Mouse (Mus musculus): ENCODE measurements around the gene Neurod1. TPM values are rescaled to one million over a fixed set of nuclear protein-coding genes. Genes with fewer than 3 reads are reported as not detected.

The Neurod1 gene
- polyA plus RNA-seq (2015; fragmentation: Nextera tagmentation; extraction: Ambion mirVana), result 38.5 and 38.8 TPM in 2 replicates

DNA sequence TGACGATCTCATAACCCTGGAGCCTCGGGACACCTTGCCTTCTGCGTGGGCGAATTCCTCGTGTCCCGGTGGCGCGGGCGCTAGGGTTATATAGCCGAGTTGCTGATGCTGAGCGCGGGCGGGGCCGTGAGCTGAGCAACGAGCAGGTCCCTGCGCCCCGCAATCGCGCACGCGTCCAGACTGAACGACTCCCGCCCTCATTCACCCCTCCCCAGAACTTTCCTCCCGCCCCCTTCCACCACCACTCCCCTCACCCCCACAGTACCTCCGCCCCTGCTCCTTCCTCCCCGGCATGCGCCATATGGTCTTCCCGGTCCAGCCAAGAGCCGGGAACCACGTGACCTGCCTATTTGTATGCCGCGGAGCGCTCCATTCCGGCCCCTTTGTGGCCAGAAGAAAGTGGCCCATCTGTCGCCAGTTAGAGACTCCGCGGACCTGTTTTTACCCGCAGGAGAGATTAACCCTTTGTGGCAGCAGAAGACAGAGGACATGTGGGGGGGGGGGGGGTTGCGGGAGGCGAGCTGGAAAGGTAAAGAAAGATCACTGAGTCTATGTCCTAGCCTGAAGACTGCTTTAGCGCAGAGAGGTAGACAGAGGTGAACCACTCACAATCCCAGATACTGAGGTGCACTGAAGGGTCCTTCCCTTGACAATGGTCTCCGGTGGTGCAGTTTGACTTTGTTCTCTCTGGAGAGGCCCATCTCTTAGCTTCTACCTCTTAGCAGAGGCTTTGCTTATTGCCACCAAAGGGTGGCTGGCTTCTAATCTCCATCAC, at the start of gene Neurod1, which contains the start of gene Cerkl:
Gene Neurod1 (minus strand): TSS at position 177 of the 775 bp plus-strand sequence.
Gene Cerkl (minus strand): TSS at position 211 of the 775 bp plus-strand sequence.
- no peaks in the 10 kb centered on the region for H3K9me3 ChIP-seq
- H3K4me1 ChIP-seq (replicated peaks), result peaks cover 57% of the 10 kb centered on the region
- ATAC-seq, result peak; percentile 91
- no peaks in the 10 kb centered on the region for H3K36me3 ChIP-seq
- peak within 1 kb of the TSS; percentile 87 for H3K27ac ChIP-seq
- peaks cover 53% of the 10 kb centered on the region for H3K27me3 ChIP-seq
- H3K4me2 ChIP-seq (replicated peaks), result peak within 1 kb of the TSS; percentile 72
- peak within 1 kb of the TSS; percentile 76 for H3K9ac ChIP-seq (replicated peaks)
- WGBS, result under 1% methylated on average over 42 of the region's 42 CpGs
- H3K4me3 ChIP-seq (replicated peaks), result peak within 1 kb of the TSS; percentile 54

DNA sequence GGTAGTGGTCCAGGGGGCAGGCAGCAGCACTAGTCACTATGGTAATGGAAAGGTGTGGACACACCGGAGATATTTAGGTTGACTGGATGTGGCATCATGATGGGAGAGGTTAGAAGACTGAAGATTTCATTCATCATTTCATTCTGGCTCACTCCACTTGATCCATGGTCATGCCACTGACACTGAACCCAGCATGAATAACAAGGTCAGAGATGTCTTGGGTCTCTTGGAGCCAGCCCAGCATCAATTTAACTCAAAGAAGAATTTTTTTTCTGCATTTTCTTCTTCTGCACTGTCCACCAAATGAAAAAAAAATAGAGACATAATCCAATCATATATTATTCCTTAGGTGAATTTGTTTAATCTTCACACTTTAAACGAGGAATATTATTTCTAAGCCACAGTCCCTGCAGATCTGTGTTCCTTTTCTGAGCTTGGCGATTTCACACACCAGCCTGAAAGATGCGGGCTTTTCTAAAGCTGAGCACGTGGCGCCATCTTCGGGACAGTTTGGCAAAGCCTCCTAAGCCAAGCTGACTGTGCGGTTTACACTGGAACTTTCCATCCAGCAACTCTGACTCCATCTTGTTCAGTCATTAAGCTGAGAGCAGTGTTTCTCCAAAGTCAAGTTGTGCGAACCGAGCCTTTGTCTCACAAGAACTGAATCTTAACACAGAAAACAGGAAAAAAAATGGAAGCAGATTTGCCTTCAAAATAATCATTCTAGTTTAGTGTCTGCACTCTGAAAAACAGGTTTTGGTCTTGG, 42.6 kb upstream of the Neurod1 start:
- H3K9ac ChIP-seq (replicated peaks), result no peak overlapping the region
- no peaks in the 10 kb centered on the region for H3K36me3 ChIP-seq
- ATAC-seq, result peak; percentile 91
- no peaks in the 10 kb centered on the region for H3K4me1 ChIP-seq (replicated peaks)
- no peak overlapping the region for H3K27ac ChIP-seq
- H3K27me3 ChIP-seq, result peaks cover 14% of the 10 kb centered on the region; the same call in 1 of the 2 replicates
- H3K9me3 ChIP-seq, result no peaks in the 10 kb centered on the region
- no peak overlapping the region for H3K4me2 ChIP-seq (replicated peaks)
- no peak overlapping the region for H3K4me3 ChIP-seq (replicated peaks)
- 22% methylated on average over 10 of the region's 10 CpGs for WGBS

DNA sequence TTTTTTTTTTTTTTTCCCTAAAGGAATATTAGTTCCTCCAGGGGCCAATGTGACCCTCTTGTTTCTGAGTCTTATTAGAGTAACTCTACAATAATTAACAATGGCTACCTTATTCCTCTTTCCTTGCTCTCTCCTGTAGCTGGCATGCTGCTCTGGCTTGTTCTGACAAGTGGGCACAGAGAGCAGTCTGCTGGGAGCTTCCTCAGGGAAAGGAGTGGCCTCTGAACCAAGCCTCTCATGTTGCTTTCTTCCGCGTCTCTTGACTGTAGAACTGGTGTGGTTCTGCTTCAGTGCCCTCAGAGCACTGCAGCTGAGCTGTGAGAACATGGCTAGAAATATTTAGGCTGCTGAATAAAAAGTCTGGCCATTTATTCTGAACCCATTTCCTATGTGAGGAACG, 28.6 kb upstream of the Neurod1 start:
- H3K36me3 ChIP-seq, result no peaks in the 10 kb centered on the region
- H3K9ac ChIP-seq (replicated peaks), result no peak overlapping the region
- no peak overlapping the region for H3K4me2 ChIP-seq (replicated peaks)
- no peak overlapping the region for H3K4me3 ChIP-seq (replicated peaks)
- WGBS, result 58% methylated on average over 3 of the region's 3 CpGs
- no peak for ATAC-seq
- H3K27me3 ChIP-seq, result no peaks in the 10 kb centered on the region
- H3K9me3 ChIP-seq, result no peaks in the 10 kb centered on the region
- no peaks in the 10 kb centered on the region for H3K4me1 ChIP-seq (replicated peaks)
- no peak overlapping the region for H3K27ac ChIP-seq

DNA sequence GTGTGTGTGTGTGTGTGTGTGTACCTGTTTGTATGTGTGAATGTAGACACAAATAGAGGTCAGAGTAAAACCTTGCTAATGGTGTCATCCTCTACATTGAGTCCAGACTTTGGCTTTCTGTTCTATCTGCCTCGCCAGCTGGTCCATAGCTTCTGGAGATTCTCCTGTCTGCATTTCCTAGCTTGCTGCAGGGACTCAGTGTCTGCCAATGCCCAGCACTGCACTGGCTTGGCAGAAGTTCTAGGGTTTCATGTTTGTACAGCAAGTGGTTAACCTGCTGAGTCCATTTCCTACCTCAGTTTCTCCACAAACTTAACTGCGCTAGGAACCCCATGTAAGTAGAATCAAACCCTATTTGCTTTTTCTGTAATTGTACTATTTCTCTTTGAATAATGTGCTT, 26.0 kb upstream of the Neurod1 start:
- Histone ChIP-seq H3K4me3 (replicated peaks) (no peak overlapping the region), H3K27ac (no peak overlapping the region), H3K9me3 (no peaks in the 10 kb centered on the region), H3K4me1 (replicated peaks) (no peaks in the 10 kb centered on the region), H3K9ac (replicated peaks) (no peak overlapping the region), H3K4me2 (replicated peaks) (no peak overlapping the region), H3K27me3 (no peaks in the 10 kb centered on the region), H3K36me3 (no peaks in the 10 kb centered on the region)
- ATAC-seq, result no peak
- 99% methylated on average over 2 of the region's 2 CpGs for WGBS

DNA sequence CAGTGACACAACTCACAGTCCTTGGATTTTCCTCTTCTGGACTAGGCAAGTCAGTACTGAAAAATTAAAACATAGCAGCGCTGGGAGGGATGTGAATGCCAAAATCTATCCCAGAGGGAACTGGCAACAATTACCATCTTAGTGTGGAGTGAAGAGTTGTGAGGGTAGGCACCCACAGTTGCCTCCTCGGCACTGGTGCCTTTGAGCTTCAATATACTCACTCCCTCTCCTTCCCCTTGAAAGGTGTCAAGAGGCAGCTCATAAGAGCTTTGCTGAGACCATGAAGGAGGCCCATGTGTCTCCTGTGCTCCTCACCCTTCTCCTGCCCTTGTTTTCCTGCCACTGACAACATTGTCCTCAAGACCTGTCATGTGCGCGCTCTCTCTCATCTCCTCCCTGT, 5.9 kb upstream of the Neurod1 start:
- H3K4me2 ChIP-seq (replicated peaks), result no peak overlapping the region
- H3K9me3 ChIP-seq, result no peaks in the 10 kb centered on the region
- H3K4me3 ChIP-seq (replicated peaks), result no peak overlapping the region
- H3K27ac ChIP-seq, result no peak overlapping the region
- 86% methylated on average over 4 of the region's 4 CpGs for WGBS
- H3K36me3 ChIP-seq, result no peaks in the 10 kb centered on the region
- no peak overlapping the region for H3K9ac ChIP-seq (replicated peaks)
- peaks cover 27% of the 10 kb centered on the region for H3K4me1 ChIP-seq (replicated peaks)
- peaks cover 36% of the 10 kb centered on the region for H3K27me3 ChIP-seq
- ATAC-seq, result no peak

DNA sequence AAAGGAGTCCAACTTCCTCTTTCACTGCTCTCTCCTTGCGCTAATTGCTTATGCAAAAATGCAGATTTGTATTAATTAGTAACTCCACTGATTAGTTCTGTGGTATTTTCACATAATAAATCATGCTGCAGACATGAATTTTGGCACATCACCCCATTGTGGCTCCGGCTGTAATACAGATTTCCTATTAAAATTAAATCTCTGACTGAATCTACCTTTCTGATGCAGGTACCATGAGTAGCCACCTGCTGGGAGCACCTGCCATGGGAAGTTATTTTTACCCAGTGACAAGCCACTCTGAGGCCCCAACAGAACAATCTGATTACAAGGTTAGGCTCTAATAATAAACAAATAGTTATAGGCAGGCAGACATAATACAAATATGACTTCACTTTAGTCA, 5.3 kb upstream of the Neurod1 start:
- 75% methylated on average over 2 of the region's 2 CpGs for WGBS
- H3K27me3 ChIP-seq, result peaks cover 40% of the 10 kb centered on the region
- ATAC-seq, result no peak

DNA sequence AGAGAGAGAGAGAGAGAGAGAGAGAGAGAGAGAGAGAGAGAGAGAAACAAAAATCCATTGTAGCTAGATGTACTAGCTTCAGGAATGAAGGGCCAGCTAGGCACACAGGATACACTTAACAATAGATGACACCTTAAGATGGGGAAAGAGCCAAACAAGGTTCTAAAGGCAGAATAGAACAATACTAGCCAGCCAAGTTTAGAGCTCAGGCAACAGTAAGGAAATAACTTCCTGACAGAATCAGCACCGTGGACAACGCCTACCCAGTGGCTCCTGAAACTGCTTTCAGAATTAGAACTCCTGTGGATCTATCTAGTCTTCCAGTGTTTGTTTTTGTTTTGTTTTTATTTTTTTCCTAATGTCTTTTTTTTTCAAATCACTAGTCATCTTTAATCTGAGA, 4.0 kb upstream of the Neurod1 start:
- 0 out of 2 replicates have a peak overlapping the region, but pooled peaks have one; percentile 75 for H3K27ac ChIP-seq
- no peak overlapping the region for H3K9ac ChIP-seq (replicated peaks)
- H3K9me3 ChIP-seq, result no peaks in the 10 kb centered on the region
- peaks cover 47% of the 10 kb centered on the region for H3K27me3 ChIP-seq
- 11% methylated on average over 2 of the region's 2 CpGs for WGBS
- peaks cover 39% of the 10 kb centered on the region for H3K4me1 ChIP-seq (replicated peaks)
- H3K4me3 ChIP-seq (replicated peaks), result no peak overlapping the region
- no peak for ATAC-seq
- H3K36me3 ChIP-seq, result no peaks in the 10 kb centered on the region
- no peak overlapping the region for H3K4me2 ChIP-seq (replicated peaks)

More for the DNA sequence above, 5.3 kb upstream of the Neurod1 start:
- H3K9me3 ChIP-seq, result no peaks in the 10 kb centered on the region
- H3K36me3 ChIP-seq, result no peaks in the 10 kb centered on the region
- no peak overlapping the region for H3K9ac ChIP-seq (replicated peaks)
- no peak overlapping the region for H3K4me3 ChIP-seq (replicated peaks)
- H3K27ac ChIP-seq, result no peak overlapping the region
- H3K4me1 ChIP-seq (replicated peaks), result peaks cover 31% of the 10 kb centered on the region
- no peak overlapping the region for H3K4me2 ChIP-seq (replicated peaks)

DNA sequence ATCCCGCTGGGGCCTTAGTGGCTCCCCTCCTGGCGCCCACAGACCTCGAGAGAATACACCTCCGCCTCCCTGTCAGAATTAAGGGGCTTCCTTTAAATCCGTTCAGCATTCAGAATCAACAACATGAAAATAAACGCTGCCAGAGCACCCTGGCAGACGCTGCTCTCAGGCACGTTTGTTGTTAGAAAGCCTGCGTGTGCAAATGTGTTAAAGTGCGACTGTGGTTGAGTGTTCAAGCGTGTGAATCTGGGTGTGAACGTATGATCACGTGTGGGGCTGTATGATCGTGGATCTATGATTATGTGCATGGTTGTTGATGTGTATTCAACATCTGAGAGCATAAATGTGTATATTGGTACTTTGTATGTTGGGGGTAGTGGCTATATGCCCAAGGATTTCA, 3.6 kb upstream of the Neurod1 start:
- Histone ChIP-seq H3K4me2 (replicated peaks) (peak overlapping the region; percentile 44), H3K9ac (replicated peaks) (no peak overlapping the region; the same call in 1 of the 2 replicates), H3K9me3 (no peaks in the 10 kb centered on the region), H3K36me3 (no peaks in the 10 kb centered on the region), H3K4me1 (replicated peaks) (peaks cover 44% of the 10 kb centered on the region), H3K4me3 (replicated peaks) (peak overlapping the region; percentile 10), H3K27ac (peak overlapping the region; percentile 75), H3K27me3 (peaks cover 52% of the 10 kb centered on the region)
- WGBS, result 2% methylated on average over 14 of the region's 14 CpGs
- no peak for ATAC-seq

DNA sequence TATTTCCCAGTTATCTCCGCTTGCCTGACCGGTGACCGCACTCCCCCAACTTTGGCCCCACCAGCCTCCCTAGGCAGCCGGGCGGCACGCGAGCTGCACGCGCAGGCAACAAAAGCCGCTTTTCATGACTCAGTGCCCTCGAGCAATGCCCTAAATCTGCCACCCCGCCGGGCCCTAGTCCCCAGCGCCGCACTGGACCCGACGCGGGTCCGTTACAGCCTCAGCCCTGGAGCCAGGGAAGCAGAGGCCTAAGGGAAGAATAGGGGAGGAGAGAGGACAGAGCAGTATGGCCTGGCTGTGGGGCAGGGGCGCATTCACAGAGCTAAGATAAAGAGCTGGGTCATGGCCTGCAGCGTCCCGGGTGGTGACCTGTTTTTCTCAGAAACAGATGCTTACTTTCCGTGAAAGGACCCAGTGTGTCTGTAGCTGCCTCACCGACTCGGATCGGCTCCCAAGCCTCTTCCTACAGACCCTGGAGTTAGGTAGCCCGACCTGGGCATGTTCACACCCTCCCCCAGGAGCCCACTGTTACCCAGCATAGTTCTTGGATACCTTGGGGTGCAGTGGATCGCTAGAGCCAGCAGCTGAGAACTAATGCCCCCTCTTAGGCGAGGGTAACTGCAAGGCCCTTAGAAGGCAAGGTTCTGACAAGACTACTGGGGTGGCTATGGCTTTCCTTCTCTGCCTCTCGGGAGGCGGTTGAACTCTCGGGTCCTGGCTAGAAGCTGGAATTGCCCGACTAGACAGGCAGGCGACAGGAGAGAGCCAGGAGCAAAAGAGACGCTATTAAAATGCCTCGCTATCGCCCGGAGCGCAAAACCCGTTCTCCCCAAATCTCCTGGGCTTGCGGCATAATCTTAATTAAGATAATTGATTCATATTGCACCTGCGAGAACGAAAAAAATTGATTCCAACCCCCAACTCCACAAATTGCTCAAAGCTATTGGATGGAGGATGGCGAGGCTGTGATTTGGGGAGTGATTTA, 2.8 kb upstream of the Neurod1 start:
- peak overlapping the region; percentile 39 for H3K9ac ChIP-seq (replicated peaks)
- peak overlapping the region; percentile 75 for H3K27ac ChIP-seq
- H3K27me3 ChIP-seq, result peaks cover 60% of the 10 kb centered on the region
- WGBS, result under 1% methylated on average over 44 of the region's 44 CpGs
- H3K9me3 ChIP-seq, result no peaks in the 10 kb centered on the region
- peak overlapping the region; percentile 44 for H3K4me2 ChIP-seq (replicated peaks)
- peak; percentile 25 for ATAC-seq
- no peaks in the 10 kb centered on the region for H3K36me3 ChIP-seq
- peak overlapping the region; percentile 10 for H3K4me3 ChIP-seq (replicated peaks)
- peaks cover 52% of the 10 kb centered on the region for H3K4me1 ChIP-seq (replicated peaks)

DNA sequence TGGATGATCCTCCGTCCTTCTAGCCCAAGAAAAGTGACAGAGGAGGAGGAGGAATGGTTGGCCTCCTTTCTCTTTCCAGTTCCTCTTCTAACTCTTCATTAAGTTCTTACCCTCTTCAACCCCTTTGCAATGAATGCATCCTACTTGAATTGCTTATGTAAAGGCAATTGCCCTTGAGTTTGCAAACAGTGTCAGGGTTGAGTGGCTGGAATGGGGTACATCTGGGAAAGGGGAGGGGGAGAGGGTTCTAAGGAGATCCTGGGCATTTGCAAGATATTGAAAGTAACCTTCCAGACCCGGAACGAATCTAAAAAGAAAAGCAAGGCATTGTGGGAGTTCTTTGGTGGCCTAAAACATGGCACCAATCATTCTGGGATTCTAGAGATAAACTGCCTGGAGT, 1.4 kb upstream of the Neurod1 start:
- Histone ChIP-seq H3K27ac (no peak overlapping the region), H3K36me3 (no peaks in the 10 kb centered on the region), H3K27me3 (peaks cover 62% of the 10 kb centered on the region), H3K9me3 (no peaks in the 10 kb centered on the region), H3K4me1 (replicated peaks) (peaks cover 57% of the 10 kb centered on the region), H3K4me2 (replicated peaks) (no peak overlapping the region), H3K9ac (replicated peaks) (no peak overlapping the region), H3K4me3 (replicated peaks) (no peak overlapping the region)
- no peak for ATAC-seq
- 15% methylated on average over 3 of the region's 3 CpGs for WGBS

DNA sequence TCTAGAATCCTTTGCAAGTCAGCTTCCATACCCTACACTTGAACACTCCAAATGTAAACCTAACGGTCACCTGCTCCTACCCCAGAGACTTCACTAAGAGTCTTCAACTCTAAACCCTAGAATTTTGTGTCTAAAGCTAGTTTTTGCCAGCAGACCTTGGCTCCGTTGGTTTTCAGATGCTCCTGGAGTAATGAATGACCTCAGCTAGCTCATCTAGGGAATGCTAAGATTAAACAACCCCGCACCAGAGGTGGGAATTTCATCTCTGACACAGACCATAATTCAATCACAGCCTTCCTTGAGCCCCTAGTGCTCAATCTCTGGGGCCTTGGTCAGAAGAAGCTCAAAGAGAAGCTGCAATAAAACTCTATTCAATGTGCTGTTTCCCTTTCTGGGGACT, 883 bp upstream of the Neurod1 start:
- ATAC-seq, result no peak
- no peak overlapping the region for H3K4me3 ChIP-seq (replicated peaks)
- H3K27me3 ChIP-seq, result peaks cover 59% of the 10 kb centered on the region
- H3K9me3 ChIP-seq, result no peaks in the 10 kb centered on the region
- peaks cover 57% of the 10 kb centered on the region for H3K4me1 ChIP-seq (replicated peaks)
- H3K27ac ChIP-seq, result peak overlapping the region; percentile 69; the same call in 1 of the 2 replicates
- no peaks in the 10 kb centered on the region for H3K36me3 ChIP-seq
- 53% methylated on average over 3 of the region's 3 CpGs for WGBS
- no peak overlapping the region for H3K9ac ChIP-seq (replicated peaks)
- no peak overlapping the region; the same call in 1 of the 2 replicates for H3K4me2 ChIP-seq (replicated peaks)
